Mouse (Mus musculus) left cerebral cortex, postnatal 4 days (tissue): ENCODE results near the gene Pbx2. TPM values are rescaled to one million over a fixed set of nuclear protein-coding genes. Genes with fewer than 3 reads are reported as not detected.
"Not testable (repeated sequence)": the region's sequence is repeated elsewhere in the genome, so short reads cannot be mapped to it uniquely, and the experiment has no call there.

Source experiments
- DNase-seq: peaks from one replicate; pipeline ENCODE4 v3.0.0-alpha.2; 2022
- intact Hi-C: fragments of 180-260 bp; cut with DNase I; formaldehyde crosslinking; loops from one replicate; pipeline ENCODE4 v1.15.1; 2025
- total RNA-seq, 2 experiments: library from RNA; stranded (reverse); gene quantifications; 2 replicates each; pipeline ENCODE4 v1.2.3; 2021

Pbx2 gene
- total RNA-seq, result 10 to 100 TPM; 36.2 to 39.3 TPM

- DNase-seq, result no peak
- intact Hi-C loops, result no loop called here
These were observed at the start of gene Pbx2 for GRCm38 (mm10) chr17:34591029-34591993. Gene Pbx2 (plus strand): TSS chr17:34591266.

GRCm38 (mm10) chr17:34543567-34543966 is 47.5 kb upstream of the Pbx2 start:
- DNase-seq, intact Hi-C loops: not testable (repeated sequence)

- DNase-seq, result no peak
- intact Hi-C loops, result no loop called here
These were observed 44.3 kb upstream of the Pbx2 start for GRCm38 (mm10) chr17:34546797-34547196.

- no peak for DNase-seq
- intact Hi-C loops, result no loop called here
These were observed 43.5 kb upstream of the Pbx2 start for GRCm38 (mm10) chr17:34547601-34548000.

- DNase-seq, result no peak
- intact Hi-C loops, result no loop called here
These were observed 41.9 kb upstream of the Pbx2 start for GRCm38 (mm10) chr17:34549156-34549555.

- no peak for DNase-seq
- intact Hi-C loops, result no loop called here
These were observed 41.2 kb upstream of the Pbx2 start for GRCm38 (mm10) chr17:34549843-34550242.

GRCm38 (mm10) chr17:34555483-34555882 is 35.6 kb upstream of the Pbx2 start:
- intact Hi-C loops, result loop anchor here (5.0 kb wide), 1 partner anchor 118 kb away; no protein-coding TSS in a partner anchor
- DNase-seq, result peak; percentile 82

- intact Hi-C loops, result loop anchor here (5.0 kb wide), 1 partner anchor 119 kb away; no protein-coding TSS in a partner anchor
- DNase-seq, result no peak
These were observed 34.7 kb upstream of the Pbx2 start for GRCm38 (mm10) chr17:34556406-34556805.

- no peak for DNase-seq
- intact Hi-C loops, result loop anchor here (5.0 kb wide), 1 partner anchor 120 kb away; no protein-coding TSS in a partner anchor
These were observed 33.7 kb upstream of the Pbx2 start for GRCm38 (mm10) chr17:34557411-34557810.

GRCm38 (mm10) chr17:34559116-34559515 is 31.9 kb upstream of the Pbx2 start:
- DNase-seq, result no peak
- intact Hi-C loops, result loop anchor here (5.0 kb wide), 1 partner anchor 122 kb away; no protein-coding TSS in a partner anchor

GRCm38 (mm10) chr17:34559895-34560294 is 31.2 kb upstream of the Pbx2 start:
- intact Hi-C loops, result loop anchor here (5.0 kb wide), 1 partner anchor 123 kb away; no protein-coding TSS in a partner anchor
- no peak for DNase-seq

- DNase-seq, result no peak
- intact Hi-C loops, result no loop called here
These were observed 30.6 kb upstream of the Pbx2 start for GRCm38 (mm10) chr17:34560438-34560837.

GRCm38 (mm10) chr17:34561200-34561599 is 29.9 kb upstream of the Pbx2 start:
- intact Hi-C loops, result no loop called here
- no peak for DNase-seq

GRCm38 (mm10) chr17:34562595-34562994 is 28.5 kb upstream of the Pbx2 start:
- DNase-seq, result no peak
- intact Hi-C loops, result no loop called here

GRCm38 (mm10) chr17:34563354-34563753 is 27.7 kb upstream of the Pbx2 start:
- intact Hi-C loops, result no loop called here

GRCm38 (mm10) chr17:34564003-34564421 is 27.1 kb upstream of the Pbx2 start, which contains the start of gene Notch4:
Gene Notch4 (plus strand): TSS chr17:34564268.
- DNase-seq, result no peak
- intact Hi-C loops, result no loop called here

More at GRCm38 (mm10) chr17:34563354-34563753, 27.7 kb upstream of the Pbx2 start:
- no peak for DNase-seq

GRCm38 (mm10) chr17:34564796-34565195 is 26.3 kb upstream of the Pbx2 start:
- DNase-seq, result no peak
- intact Hi-C loops, result no loop called here

GRCm38 (mm10) chr17:34567311-34567710 is 23.8 kb upstream of the Pbx2 start:
- no peak for DNase-seq
- intact Hi-C loops, result no loop called here

GRCm38 (mm10) chr17:34568421-34568820 is 22.6 kb upstream of the Pbx2 start:
- DNase-seq, result no peak
- intact Hi-C loops, result no loop called here

GRCm38 (mm10) chr17:34569919-34570318 is 21.1 kb upstream of the Pbx2 start:
- intact Hi-C loops, result no loop called here
- DNase-seq, result no peak

GRCm38 (mm10) chr17:34571875-34572274 is 19.2 kb upstream of the Pbx2 start:
- DNase-seq, result no peak
- intact Hi-C loops, result no loop called here

- intact Hi-C loops, result no loop called here
- no peak for DNase-seq
These were observed 18.7 kb upstream of the Pbx2 start for GRCm38 (mm10) chr17:34572361-34572760.
